Mouse (Mus musculus) gastrocnemius, postnatal 4 days (tissue): ENCODE measurements around the gene Hist1h2ao. TPM values are rescaled to one million over a fixed set of nuclear protein-coding genes. Genes with fewer than 3 reads are reported as not detected.
"Not testable (repeated sequence)": the region's sequence is repeated elsewhere in the genome, so short reads cannot be mapped to it uniquely, and the experiment has no call there.

Source experiments
- DNase-seq, 2 experiments: peaks; one replicate each; pipeline ENCODE4 v3.0.0; 2021 to 2022; ENCODE audit warnings: low spot score in 2 of 2, mixed read lengths in 2 of 2
- long read RNA-seq, 2 experiments: library from polyadenylated mRNA; stranded (forward); transcript quantifications; one replicate each; pipeline ENCODE4 v2.0.0; 2021
- total RNA-seq, 2 experiments: library from RNA; stranded (reverse); gene quantifications; 2 replicates each; pipeline ENCODE4 v1.2.3; 2021

The Hist1h2ao gene
- 100 to 1,000 TPM; 431 to 590 TPM for total RNA-seq
- long read RNA-seq, experiment 1, partial matches to known transcripts, result 0 of 4 reads
- long read RNA-seq, experiment 1, other reads (novel, unspliced or antisense), result 0 of 4 reads
- long read RNA-seq, experiment 2, transcript Hist1h2ao-201 (1 exons, 480 nt), result major isoform, 16 of 16 reads
- long read RNA-seq, experiment 2, partial matches to known transcripts, result 0 of 16 reads
- long read RNA-seq, experiment 2, other reads (novel, unspliced or antisense), result 0 of 16 reads

DNA sequence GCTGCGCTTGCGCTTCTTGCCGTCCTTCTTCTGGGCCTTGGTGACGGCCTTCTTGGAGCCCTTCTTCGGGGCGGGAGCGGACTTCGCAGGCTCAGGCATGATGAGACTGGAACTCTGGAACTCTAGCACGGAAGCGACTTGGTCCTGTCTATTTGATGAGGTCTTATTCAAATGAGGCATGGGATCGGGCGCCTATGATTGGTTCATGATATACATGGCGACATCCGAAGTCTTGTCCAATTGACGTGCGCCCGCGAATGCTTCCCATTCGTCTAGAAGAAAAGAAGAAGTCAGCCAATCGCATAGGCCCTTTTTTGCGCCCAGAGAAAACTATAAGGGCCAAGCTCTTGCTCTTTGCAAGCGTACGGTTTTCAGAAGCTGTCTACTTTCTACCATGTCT is at the start of gene Hist1h2ao, which contains the start of gene Hist1h2bq:
Gene Hist1h2ao, plus strand, starts transcription at position 393 of the 400 bp plus-strand sequence.
Gene Hist1h2bq, minus strand, starts transcription at position 125 of the 400 bp plus-strand sequence.
- not testable (repeated sequence) for DNase-seq

DNA sequence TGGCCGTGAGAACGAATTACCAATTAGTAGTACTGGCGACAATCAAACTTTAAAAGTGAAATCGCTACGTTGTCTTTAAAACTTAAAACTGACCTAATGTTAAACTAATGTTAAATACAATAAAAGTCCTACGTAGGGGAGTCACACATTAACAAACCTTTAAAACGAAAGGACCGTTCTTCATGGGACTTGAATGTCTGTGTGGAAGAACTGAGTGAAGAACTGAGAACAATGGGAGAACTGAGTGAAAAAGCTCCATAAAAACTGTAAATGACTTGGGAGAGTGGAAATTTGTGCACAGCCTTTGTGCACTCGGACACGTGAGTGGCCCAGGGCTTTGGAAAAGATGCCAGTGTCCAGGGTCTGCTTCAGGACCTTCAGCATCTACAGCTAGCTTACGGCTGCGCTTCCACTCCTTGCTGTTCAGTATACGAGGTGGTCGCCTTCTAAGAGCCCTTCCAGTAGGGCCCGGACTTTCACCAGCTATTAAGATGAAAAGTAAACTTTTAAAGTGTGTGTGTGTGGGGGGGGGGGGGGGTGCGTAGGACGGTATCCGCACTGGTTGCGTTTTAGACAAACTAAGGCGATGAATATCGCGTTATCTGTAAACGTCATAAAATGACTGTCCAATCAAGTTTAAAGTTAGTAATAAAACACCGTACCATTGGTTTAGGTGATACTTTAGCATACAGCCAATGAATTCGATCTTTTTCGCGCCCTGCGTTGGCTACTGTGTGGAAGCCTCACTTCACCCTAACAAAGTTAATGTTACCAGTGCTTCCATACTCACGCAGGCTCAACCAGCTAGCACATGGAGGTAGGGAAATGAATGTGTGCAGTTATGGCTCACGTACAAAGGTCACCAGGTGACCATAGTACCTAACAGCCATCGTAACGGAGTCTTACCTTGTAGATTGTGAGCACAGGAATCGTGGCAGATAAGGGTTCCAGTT is 31.2 kb upstream of the Hist1h2ao start:
- DNase-seq, result peak in 1 of 2 experiments; percentile 60

DNA sequence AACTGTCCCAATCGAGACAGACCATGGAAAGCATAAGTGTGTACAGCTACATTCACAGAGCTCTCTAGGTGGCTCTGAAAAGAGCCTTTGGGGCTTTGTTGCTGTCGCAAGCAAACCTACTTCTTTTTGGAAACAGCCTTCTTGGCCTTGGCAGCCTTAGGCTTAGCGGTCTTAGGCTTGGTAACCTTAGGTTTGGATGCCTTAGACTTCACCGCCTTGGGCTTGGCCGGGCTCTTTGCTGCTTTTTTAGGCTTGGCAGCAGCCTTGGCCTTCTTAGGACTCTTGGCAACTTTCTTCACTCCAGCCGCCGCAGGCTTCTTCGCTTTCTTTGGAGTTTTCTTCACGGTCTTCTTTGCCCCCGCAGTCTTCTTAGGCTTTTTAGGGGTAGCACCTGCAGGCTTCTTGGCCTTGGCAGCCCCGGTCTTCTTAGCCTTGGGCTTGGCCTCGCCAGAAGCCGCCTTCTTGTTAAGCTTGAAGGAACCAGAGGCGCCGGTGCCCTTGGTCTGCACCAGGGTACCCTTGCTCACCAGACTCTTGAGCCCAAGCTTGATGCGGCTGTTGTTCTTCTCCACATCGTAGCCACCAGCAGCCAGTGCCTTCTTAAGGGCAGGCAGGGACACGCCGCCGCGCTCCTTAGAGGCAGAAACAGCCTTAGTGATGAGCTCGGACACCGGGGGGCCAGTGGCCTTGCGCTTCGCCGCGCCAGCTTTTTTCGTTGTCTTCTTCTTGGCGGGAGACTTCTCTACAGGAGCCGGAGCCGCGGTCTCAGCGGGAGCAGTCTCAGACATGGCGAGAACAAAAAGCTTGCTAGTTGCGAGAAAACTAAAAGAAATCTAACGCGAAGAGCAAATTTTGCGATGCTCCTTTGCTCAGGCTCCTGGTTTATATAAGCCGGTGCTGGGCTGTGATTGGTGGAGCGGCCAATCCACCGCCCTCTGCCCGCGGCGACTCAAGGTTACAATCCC is 30.2 kb upstream of the Hist1h2ao start, which contains the start of gene Hist1h1b:
Gene Hist1h1b, minus strand, starts transcription at position 859 of the 965 bp plus-strand sequence.
- DNase-seq, result peak in 1 of 2 experiments; percentile 58

DNA sequence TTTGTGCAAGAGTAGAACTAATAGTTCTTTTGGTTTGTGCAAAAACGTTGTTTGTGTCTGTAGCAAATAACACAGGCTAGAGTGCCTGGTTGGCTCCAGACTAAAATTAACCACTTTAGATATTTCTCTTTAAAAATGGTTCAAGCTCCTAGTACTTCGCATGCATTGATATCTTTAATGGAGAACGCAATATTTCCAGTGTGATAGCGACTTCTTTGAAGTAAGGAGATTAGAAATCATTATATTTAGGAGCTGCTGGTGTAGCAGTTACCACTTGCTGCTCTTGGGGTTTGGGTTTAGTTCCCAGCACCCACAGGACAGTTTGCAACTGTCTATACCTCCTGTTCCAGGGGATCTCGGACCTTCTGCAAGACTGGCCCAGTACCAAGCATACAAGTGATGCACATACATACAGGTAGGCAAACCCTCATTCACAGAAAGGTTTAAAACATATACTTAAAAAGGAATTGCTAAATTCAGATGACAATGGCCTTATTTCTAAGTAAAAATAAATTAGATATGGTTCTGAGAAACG is 29.2 kb upstream of the Hist1h2ao start:
- no peak for DNase-seq

DNA sequence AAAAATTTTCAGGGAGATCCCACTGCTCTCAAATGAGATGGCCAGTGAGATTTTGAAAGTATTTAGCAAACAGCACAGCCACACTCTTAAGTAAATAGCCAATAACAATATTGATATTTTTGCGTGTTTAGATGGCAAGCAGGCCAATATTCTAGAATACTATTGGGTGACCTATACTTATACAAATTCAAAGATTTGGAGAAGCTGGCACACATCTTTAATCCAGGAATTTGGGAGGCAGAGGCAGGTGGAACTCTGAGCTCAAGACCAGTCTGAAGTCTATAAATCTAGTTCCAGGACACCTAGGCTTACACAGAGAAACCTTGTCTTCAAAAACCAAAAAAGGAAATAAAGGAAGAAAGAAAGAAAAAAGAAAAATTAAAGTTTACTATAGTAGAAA is 28.6 kb upstream of the Hist1h2ao start:
- DNase-seq, result no peak

DNA sequence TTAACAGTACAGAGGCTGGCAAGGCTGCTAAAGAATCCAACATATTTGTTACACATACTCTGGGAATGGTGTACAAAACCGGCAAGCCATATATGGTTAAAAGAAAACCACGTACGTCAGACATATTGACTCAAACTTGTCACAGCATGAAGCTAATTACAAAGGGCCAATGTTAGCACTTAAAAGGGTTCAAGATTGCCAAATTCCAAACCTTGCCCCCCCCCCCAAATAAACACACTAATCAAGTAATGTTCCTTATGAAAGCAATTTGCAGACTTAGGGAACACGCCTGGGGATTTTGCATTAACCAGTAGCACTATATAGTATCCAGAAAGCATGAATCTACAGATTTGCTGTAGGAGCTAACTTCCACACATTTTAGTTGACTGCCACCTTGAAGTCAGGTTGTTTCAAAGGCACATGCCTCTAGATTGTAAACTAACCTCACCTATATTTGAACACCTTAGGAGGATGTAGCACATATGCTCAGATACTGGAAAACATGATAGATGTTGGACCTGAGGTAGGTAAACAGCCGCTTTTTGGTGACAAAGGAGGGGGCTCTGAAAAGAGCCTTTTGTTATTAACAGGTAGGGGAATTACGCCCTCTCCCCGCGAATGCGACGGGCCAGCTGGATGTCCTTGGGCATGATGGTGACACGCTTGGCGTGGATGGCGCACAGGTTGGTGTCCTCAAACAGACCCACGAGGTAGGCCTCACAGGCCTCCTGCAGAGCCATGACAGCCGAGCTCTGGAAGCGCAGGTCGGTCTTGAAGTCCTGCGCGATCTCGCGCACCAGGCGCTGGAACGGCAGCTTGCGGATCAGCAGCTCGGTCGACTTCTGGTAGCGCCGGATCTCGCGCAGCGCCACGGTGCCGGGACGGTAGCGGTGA is 27.7 kb upstream of the Hist1h2ao start:
- not testable (repeated sequence) for DNase-seq

DNA sequence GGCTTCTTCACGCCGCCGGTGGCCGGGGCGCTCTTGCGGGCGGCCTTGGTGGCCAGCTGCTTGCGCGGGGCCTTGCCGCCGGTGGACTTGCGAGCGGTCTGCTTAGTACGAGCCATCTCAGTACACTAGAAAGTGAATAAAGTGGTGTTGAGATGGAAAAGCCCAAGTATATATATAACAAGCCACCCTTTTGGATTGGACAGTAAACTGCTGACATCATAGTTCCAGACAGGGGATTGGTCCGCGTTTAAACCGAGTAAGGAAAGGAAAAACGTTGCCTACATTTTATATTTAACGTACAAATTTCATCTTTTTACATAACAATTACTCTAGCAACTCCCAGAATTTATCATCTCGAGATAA is 27.0 kb upstream of the Hist1h2ao start, which contains the start of gene Hist1h3i:
Gene Hist1h3i, minus strand, starts transcription at position 116 of the 363 bp plus-strand sequence.
- peak in 1 of 2 experiments; percentile 39 for DNase-seq

DNA sequence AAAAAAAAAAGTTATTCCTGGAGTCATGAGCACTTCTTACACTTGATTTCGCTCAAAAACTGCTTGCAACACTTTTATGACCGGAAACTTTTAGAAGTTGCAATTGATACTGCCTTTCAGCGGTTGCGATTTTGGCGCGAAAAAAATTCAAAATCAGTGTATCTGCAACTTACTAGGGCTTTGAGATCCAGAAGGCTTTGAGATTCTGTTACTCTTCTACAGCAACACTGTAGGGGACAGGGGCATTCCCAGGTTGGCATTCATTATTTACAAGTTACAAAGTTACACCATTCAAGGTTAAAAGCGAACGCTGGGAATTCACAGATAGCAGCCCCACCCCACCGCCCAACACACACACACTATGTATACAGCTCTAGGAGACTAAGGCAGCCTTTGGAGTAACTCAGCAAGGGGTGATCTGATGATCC is 26.5 kb upstream of the Hist1h2ao start:
- no peak for DNase-seq

DNA sequence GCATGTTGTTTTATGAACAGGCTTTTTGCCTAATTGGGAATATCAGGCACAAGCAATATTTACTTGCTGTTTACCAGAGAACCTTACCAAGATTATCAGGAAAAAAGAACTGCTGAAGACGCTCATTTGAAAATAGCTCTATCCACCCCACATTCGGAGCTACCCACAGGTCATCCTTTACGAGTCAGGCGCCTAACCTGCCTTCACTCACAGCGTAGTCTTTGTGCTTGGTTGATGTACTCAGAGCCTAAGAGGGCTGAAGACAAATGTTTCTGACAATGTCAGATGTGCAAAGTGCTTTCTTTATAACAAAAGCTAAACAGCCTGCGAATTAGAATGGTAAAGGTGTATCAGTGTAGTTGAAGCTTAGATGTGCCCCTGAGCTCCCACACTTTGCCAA is 26.0 kb upstream of the Hist1h2ao start:
- no peak for DNase-seq

DNA sequence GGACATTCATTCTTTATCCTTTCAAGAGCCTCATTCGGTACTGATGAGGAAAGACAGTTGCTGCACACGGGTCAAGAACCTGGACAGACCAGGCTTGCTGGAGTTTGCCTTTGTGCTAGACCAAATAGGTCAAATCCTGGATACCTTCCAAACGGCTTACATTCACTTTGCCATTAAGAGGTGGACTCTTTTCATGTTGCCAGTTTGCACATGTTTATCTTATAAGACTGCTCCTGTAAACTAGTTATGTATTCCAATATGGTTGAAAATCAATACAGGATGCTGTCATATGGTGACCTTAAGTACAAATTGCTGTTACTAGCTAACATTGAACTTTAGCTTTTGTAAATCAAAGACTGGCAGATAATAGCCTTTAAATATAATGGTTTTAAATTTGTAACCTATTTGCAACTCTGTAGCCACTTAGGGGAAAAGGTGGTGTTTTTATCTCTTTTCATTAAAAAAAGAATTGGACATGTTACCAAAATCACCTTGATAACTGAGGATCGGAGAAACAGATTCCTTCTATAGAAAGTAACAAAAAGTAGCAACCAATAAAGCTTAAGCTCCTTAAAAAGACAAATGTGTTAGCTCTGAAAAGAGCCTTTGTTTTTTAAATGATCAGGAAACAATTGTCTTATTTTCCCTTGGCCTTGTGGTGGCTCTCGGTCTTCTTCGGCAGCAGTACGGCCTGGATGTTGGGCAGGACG is 23.9 kb upstream of the Hist1h2ao start:
- no peak for DNase-seq

DNA sequence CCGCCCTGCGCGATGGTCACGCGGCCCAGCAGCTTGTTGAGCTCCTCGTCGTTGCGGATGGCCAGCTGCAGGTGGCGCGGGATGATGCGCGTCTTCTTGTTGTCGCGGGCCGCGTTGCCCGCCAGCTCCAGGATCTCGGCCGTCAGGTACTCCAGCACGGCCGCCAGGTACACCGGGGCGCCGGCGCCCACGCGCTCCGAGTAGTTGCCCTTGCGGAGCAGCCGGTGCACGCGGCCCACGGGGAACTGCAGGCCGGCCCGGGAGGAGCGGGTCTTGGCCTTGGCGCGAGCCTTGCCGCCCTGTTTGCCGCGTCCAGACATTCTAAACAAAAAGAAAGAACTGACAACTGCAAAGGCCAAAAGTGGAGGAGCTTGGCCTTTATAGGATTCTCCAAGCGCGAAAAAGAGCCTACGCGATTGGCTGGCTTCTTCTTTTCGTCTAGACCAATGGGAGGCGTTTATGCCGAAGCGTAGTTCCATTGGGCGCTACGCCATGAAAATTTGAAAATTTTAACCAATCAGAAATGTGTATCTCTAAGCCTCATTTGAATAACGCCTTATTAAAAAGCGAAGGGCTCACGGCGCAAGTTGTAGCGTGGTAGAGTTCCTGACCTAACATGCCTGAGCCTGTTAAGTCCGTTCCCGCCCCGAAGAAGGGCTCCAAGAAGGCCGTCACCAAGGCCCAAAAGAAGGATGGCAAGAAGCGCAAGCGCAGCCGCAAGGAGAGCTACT is 23.2 kb upstream of the Hist1h2ao start, which contains the start of the genes Hist1h2an and Hist1h2bp:
Gene Hist1h2an, minus strand, starts transcription at position 320 of the 731 bp plus-strand sequence.
Gene Hist1h2bp, plus strand, starts transcription at position 563 of the 731 bp plus-strand sequence.
- DNase-seq, result peak; percentile 65 to 83

DNA sequence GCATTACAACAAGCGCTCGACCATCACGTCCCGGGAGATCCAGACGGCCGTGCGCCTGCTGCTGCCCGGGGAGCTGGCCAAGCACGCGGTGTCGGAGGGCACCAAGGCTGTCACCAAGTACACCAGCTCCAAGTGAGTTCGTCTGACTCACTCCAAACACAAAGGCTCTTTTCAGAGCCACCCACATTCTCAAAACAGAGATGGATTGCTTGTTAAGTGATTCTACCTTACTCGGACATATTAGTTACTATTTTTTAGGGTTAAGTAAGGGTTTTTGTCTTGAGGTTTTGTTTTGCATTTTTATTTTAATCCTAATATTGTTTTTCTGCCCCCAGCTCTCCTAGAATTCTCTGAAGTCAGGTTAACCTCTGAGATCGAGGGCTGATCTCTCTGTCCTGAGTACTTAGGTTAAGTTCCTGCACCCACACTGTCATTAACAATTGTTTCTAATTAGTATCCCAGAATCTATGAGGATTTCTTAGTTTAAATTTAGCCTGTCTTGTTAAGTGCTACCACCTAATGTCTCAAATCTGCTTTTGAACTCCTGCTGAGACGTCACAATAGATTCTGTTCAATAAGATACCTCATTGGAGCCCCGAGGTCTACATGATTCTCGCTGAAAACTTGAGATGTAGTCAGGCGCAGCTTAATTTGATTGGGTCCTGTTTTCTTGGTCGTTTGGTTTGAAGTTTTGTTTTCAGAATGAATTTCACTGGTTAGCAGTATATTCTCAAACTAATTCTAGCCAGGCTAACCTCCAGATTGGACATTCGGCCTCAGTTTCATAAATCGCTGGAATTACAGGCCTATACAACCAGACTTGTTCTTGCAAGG is 22.3 kb upstream of the Hist1h2ao start:
- DNase-seq, result no peak

DNA sequence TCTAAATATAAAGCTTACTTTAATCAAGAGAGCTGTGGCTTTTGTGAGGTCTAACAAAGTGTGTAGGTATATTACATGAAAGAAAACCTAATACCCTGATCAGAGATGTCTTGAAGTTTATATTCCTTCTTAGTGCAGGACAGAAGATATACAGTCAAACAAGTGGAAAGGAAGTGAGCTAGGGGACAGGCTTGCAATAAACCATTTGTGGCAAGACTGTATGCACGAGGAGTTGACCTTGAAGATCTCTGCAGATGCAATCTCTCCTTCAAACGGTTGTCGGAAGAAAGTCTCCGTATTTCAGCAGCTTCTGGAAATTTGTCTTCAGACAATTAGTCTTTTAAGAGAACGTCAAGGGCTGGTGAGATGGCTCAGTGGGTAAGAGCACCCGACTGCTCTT is 20.3 kb upstream of the Hist1h2ao start:
- no peak for DNase-seq

DNA sequence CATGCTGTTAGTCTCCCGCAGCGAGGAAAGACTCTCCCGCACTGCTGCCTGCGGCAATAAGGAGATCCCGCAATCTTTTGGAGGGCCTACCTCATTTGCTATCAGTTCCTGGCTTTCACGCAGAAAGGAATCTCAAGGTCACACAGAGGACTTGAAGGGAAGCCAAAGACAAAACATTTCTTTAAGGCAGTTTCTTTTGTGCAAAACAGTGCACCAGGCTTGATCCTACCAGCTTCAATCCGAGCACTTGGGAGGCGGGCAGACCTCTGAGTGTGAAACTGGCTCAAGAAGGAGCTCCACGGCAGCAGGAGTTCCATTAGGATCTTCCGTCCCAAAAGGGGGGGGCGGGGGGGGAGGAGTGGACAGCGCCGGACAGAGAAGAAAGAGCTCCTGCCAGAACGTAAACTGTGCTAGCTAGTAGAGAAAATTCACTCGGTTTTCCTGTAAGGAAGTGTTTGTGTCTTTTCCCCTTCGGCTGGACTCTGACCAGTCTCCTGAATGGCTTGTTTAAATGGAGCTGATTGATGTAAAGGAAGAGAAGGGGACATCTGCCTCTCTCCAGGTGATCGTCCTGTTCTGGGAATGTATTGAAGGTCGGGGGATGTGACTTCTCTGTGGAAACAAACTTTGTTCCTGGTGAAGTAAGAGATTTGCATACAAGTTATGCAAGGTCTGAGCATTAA is 19.5 kb upstream of the Hist1h2ao start:
- DNase-seq, result no peak

DNA sequence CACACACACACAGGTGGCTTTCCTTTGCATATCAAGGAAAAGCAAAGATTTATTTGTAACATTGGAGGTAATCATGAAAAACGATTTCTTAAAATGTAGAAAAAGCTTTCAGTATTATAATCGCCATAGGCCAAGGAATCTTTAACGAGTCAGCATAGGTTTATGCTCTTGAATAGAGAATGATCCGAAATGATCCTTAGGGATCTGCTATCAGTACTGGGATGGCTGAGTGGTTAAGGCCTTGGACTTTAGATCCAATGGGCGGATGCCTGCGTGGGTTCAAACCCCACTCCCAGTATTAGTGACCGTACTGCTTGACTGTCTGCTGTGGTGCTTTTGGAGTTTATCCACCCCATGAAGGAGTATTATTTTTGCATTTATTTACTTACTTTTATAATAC is 14.7 kb upstream of the Hist1h2ao start:
- no peak for DNase-seq

DNA sequence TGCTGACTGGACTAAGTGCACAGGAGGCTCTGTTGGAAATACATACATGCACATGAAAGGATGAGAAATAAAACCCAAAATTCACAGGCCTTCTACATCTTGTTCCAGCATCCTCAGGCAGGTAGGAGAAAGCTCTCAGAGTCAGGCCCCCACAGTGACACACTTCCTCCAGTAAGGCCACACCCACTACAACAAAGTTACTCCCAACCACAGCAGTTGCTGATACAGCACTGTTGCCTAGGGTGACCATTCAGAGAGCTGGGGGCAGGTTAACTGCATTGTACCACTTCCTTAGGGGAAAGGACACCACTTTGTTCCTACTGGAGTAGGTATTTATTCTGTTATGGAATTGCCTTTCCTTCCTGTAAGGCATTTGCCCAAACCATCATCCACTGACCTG is 13.1 kb upstream of the Hist1h2ao start:
- DNase-seq, result not testable (repeated sequence)
